Mouse (Mus musculus): ENCODE results near the gene Vav2. TPM values are rescaled to one million over a fixed set of nuclear protein-coding genes. Genes with fewer than 3 reads are reported as not detected.

Gene Vav2
- polyA plus RNA-seq, 1 experiment from 2014 or later, result 15.0 TPM

- no peak overlapping the region for H3K4me2 ChIP-seq
- H3K4me1 ChIP-seq (ENCODE audit: control insufficient read depth, insufficient read depth, low read length), result no peaks in the 10 kb centered on the region; the same call in 1 of the 2 replicates
- DNase-seq (ENCODE audit: low spot score, missing footprints) (no peak), ATAC-seq (ENCODE audit: low FRiP score) (no peak)
- H3K9ac ChIP-seq (ENCODE audit: low read length), result no peak overlapping the region
- no peaks in the 10 kb centered on the region for H3K9me3 ChIP-seq (ENCODE audit: control insufficient read depth, low read length)
- H3K4me3 ChIP-seq (ENCODE audit: low read depth, low read length), result no peak overlapping the region
- H3K27ac ChIP-seq (ENCODE audit: low read depth, low read length), result no peak overlapping the region
- no peaks in the 10 kb centered on the region for H3K27me3 ChIP-seq (ENCODE audit: control insufficient read depth, insufficient read depth, low read length)
- WGBS, result 90% methylated on average over 2 of the region's 2 CpGs
- no peaks in the 10 kb centered on the region for H3K36me3 ChIP-seq (ENCODE audit: control insufficient read depth, insufficient read depth, low read length)
These were observed 55.4 kb downstream of the Vav2 start for GRCm38 (mm10) chr2:27371450-27371849.

GRCm38 (mm10) chr2:27368980-27369379 is 57.9 kb downstream of the Vav2 start:
- H3K36me3 ChIP-seq (ENCODE audit: control insufficient read depth, insufficient read depth, low read length), result no peaks in the 10 kb centered on the region
- no peak overlapping the region for H3K4me2 ChIP-seq
- H3K9ac ChIP-seq (ENCODE audit: low read length), result no peak overlapping the region
- H3K4me3 ChIP-seq (ENCODE audit: low read depth, low read length), result no peak overlapping the region
- DNase-seq (ENCODE audit: low spot score, missing footprints), result no peak
- H3K27me3 ChIP-seq (ENCODE audit: control insufficient read depth, insufficient read depth, low read length), result no peaks in the 10 kb centered on the region
- WGBS, result 78% methylated on average over 8 of the region's 8 CpGs
- ATAC-seq (ENCODE audit: low FRiP score), result no peak
- H3K27ac ChIP-seq (ENCODE audit: low read depth, low read length), result no peak overlapping the region
- H3K9me3 ChIP-seq (ENCODE audit: control insufficient read depth, low read length), result no peaks in the 10 kb centered on the region
- no peaks in the 10 kb centered on the region; the same call in 1 of the 2 replicates for H3K4me1 ChIP-seq (ENCODE audit: control insufficient read depth, insufficient read depth, low read length)

GRCm38 (mm10) chr2:27365296-27365695 is 61.5 kb downstream of the Vav2 start:
- Histone ChIP-seq H3K4me3 (ENCODE audit: low read depth, low read length) (no peak overlapping the region), H3K4me1 (ENCODE audit: control insufficient read depth, insufficient read depth, low read length) (peaks cover 19% of the 10 kb centered on the region), H3K36me3 (ENCODE audit: control insufficient read depth, insufficient read depth, low read length) (no peaks in the 10 kb centered on the region), H3K27ac (ENCODE audit: low read depth, low read length) (no peak overlapping the region), H3K9ac (ENCODE audit: low read length) (no peak overlapping the region), H3K4me2 (no peak overlapping the region), H3K27me3 (ENCODE audit: control insufficient read depth, insufficient read depth, low read length) (no peaks in the 10 kb centered on the region), H3K9me3 (ENCODE audit: control insufficient read depth, low read length) (no peaks in the 10 kb centered on the region)
- DNase-seq (ENCODE audit: low spot score, missing footprints), result no peak
- WGBS, result 92% methylated on average over 4 of the region's 4 CpGs
- no peak for ATAC-seq (ENCODE audit: low FRiP score)

GRCm38 (mm10) chr2:27361786-27362185 is 65.0 kb downstream of the Vav2 start:
- H3K27me3 ChIP-seq (ENCODE audit: control insufficient read depth, insufficient read depth, low read length), result no peaks in the 10 kb centered on the region
- no peak for DNase-seq (ENCODE audit: low spot score, missing footprints)
- H3K9me3 ChIP-seq (ENCODE audit: control insufficient read depth, low read length), result no peaks in the 10 kb centered on the region
- 0 out of 2 replicates have a peak, but pooled peaks have one; percentile 11 for ATAC-seq (ENCODE audit: low FRiP score)
- whole genome bisulfite sequencing, result 44% methylated on average over 5 of the region's 5 CpGs
- no peak overlapping the region for H3K4me3 ChIP-seq (ENCODE audit: low read depth, low read length)
- peaks cover 31% of the 10 kb centered on the region for H3K4me1 ChIP-seq (ENCODE audit: control insufficient read depth, insufficient read depth, low read length)
- no peaks in the 10 kb centered on the region for H3K36me3 ChIP-seq (ENCODE audit: control insufficient read depth, insufficient read depth, low read length)
- no peak overlapping the region for H3K4me2 ChIP-seq
- peak overlapping the region; percentile 48; the same call in 1 of the 2 replicates for H3K27ac ChIP-seq (ENCODE audit: low read depth, low read length)
- H3K9ac ChIP-seq (ENCODE audit: low read length), result peak overlapping the region; percentile 20; the same call in 1 of the 2 replicates

- H3K27ac ChIP-seq (ENCODE audit: low read depth, low read length), result no peak overlapping the region
- no peaks in the 10 kb centered on the region for H3K27me3 ChIP-seq (ENCODE audit: control insufficient read depth, insufficient read depth, low read length)
- no peak overlapping the region for H3K4me3 ChIP-seq (ENCODE audit: low read depth, low read length)
- ATAC-seq (ENCODE audit: low FRiP score) (no peak), DNase-seq (ENCODE audit: low spot score, missing footprints) (no peak)
- no peaks in the 10 kb centered on the region for H3K36me3 ChIP-seq (ENCODE audit: control insufficient read depth, insufficient read depth, low read length)
- H3K4me1 ChIP-seq (ENCODE audit: control insufficient read depth, insufficient read depth, low read length), result peaks cover 38% of the 10 kb centered on the region
- H3K9ac ChIP-seq (ENCODE audit: low read length), result no peak overlapping the region
- H3K4me2 ChIP-seq, result no peak overlapping the region
- 65% methylated on average over 2 of the region's 2 CpGs for WGBS
- no peaks in the 10 kb centered on the region for H3K9me3 ChIP-seq (ENCODE audit: control insufficient read depth, low read length)
These were observed 68.4 kb downstream of the Vav2 start for GRCm38 (mm10) chr2:27358461-27358860.

GRCm38 (mm10) chr2:27355684-27356083 is 71.1 kb downstream of the Vav2 start:
- H3K9ac ChIP-seq (ENCODE audit: low read length), result no peak overlapping the region
- H3K36me3 ChIP-seq (ENCODE audit: control insufficient read depth, insufficient read depth, low read length), result no peaks in the 10 kb centered on the region; the same call in 1 of the 2 replicates
- H3K27ac ChIP-seq (ENCODE audit: low read depth, low read length), result peak overlapping the region; percentile 49
- DNase-seq (ENCODE audit: low spot score, missing footprints) (no peak), ATAC-seq (ENCODE audit: low FRiP score) (peak; percentile 33; the same call in 1 of the 2 replicates)
- H3K4me2 ChIP-seq, result no peak overlapping the region
- WGBS, result 53% methylated on average over 4 of the region's 4 CpGs
- peaks cover 21% of the 10 kb centered on the region for H3K4me1 ChIP-seq (ENCODE audit: control insufficient read depth, insufficient read depth, low read length)
- no peaks in the 10 kb centered on the region for H3K27me3 ChIP-seq (ENCODE audit: control insufficient read depth, insufficient read depth, low read length)
- H3K4me3 ChIP-seq (ENCODE audit: low read depth, low read length), result no peak overlapping the region
- H3K9me3 ChIP-seq (ENCODE audit: control insufficient read depth, low read length), result peaks cover 3% of the 10 kb centered on the region; the same call in 1 of the 2 replicates

- 78% methylated on average over 6 of the region's 6 CpGs for WGBS
- H3K4me3 ChIP-seq (ENCODE audit: low read depth, low read length), result no peak overlapping the region
- no peak overlapping the region for H3K4me2 ChIP-seq
- H3K4me1 ChIP-seq (ENCODE audit: control insufficient read depth, insufficient read depth, low read length), result peaks cover 15% of the 10 kb centered on the region
- no peak for DNase-seq (ENCODE audit: low spot score, missing footprints)
- H3K36me3 ChIP-seq (ENCODE audit: control insufficient read depth, insufficient read depth, low read length), result peaks cover 7% of the 10 kb centered on the region
- H3K9me3 ChIP-seq (ENCODE audit: control insufficient read depth, low read length), result peaks cover 3% of the 10 kb centered on the region; the same call in 1 of the 2 replicates
- ATAC-seq (ENCODE audit: low FRiP score), result no peak
- H3K27ac ChIP-seq (ENCODE audit: low read depth, low read length), result no peak overlapping the region
- H3K27me3 ChIP-seq (ENCODE audit: control insufficient read depth, insufficient read depth, low read length), result no peaks in the 10 kb centered on the region
- no peak overlapping the region for H3K9ac ChIP-seq (ENCODE audit: low read length)
These were observed 72.1 kb downstream of the Vav2 start for GRCm38 (mm10) chr2:27354610-27355211.

- H3K36me3 ChIP-seq (ENCODE audit: control insufficient read depth, insufficient read depth, low read length), result peaks cover 8% of the 10 kb centered on the region
- H3K9ac ChIP-seq (ENCODE audit: low read length), result no peak overlapping the region
- peaks cover 8% of the 10 kb centered on the region for H3K4me1 ChIP-seq (ENCODE audit: control insufficient read depth, insufficient read depth, low read length)
- H3K27me3 ChIP-seq (ENCODE audit: control insufficient read depth, insufficient read depth, low read length), result no peaks in the 10 kb centered on the region
- peaks cover 3% of the 10 kb centered on the region; the same call in 1 of the 2 replicates for H3K9me3 ChIP-seq (ENCODE audit: control insufficient read depth, low read length)
- ATAC-seq (ENCODE audit: low FRiP score) (0 out of 2 replicates have a peak, but pooled peaks have one; percentile 27), DNase-seq (ENCODE audit: low spot score, missing footprints) (no peak)
- H3K4me3 ChIP-seq (ENCODE audit: low read depth, low read length), result no peak overlapping the region
- no peak overlapping the region for H3K27ac ChIP-seq (ENCODE audit: low read depth, low read length)
- no peak overlapping the region for H3K4me2 ChIP-seq
- 93% methylated on average over 8 of the region's 8 CpGs for WGBS
These were observed 74.1 kb downstream of the Vav2 start for GRCm38 (mm10) chr2:27352720-27353119.

GRCm38 (mm10) chr2:27350371-27350770 is 76.5 kb downstream of the Vav2 start:
- Histone ChIP-seq H3K27me3 (ENCODE audit: control insufficient read depth, insufficient read depth, low read length) (no peaks in the 10 kb centered on the region), H3K4me3 (ENCODE audit: low read depth, low read length) (no peak overlapping the region), H3K4me1 (ENCODE audit: control insufficient read depth, insufficient read depth, low read length) (no peaks in the 10 kb centered on the region), H3K36me3 (ENCODE audit: control insufficient read depth, insufficient read depth, low read length) (peaks cover 8% of the 10 kb centered on the region), H3K27ac (ENCODE audit: low read depth, low read length) (no peak overlapping the region), H3K9me3 (ENCODE audit: control insufficient read depth, low read length) (peaks cover 3% of the 10 kb centered on the region; the same call in 1 of the 2 replicates), H3K4me2 (no peak overlapping the region), H3K9ac (ENCODE audit: low read length) (no peak overlapping the region)
- WGBS, result 83% methylated on average over 5 of the region's 5 CpGs
- ATAC-seq (ENCODE audit: low FRiP score), result no peak
- DNase-seq (ENCODE audit: low spot score, missing footprints), result no peak

Measured in midbrain, embryonic 11.5 days (tissue).